Mouse (Mus musculus): ENCODE results near the gene Dip2a. TPM values are rescaled to one million over a fixed set of nuclear protein-coding genes. Genes with fewer than 3 reads are reported as not detected.

Gene Dip2a
- polyA plus RNA-seq, 1 experiment from 2014 or later = 4.0 TPM

DNA sequence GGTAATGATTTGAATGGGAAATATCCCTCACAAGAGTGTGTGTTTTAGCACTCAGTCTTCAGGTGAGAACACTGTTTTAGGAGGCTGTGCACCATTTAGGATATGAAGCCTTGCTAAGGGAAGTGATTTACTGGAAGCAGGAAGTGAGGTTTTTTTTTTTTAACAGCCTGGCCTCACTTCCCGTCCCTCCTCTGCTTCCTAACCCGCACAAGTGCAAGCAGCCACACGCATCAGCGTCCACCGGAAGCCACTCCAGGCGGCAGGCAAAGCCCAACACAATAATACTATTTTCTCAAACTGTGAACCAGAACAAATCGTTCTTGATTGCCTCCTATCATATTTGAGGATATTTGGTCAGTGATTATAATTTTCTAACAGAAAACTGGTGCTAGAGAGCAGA, 6.9 kb upstream of the Dip2a start:
- H3K9me3 ChIP-seq (ENCODE audit: control insufficient read depth, low read length) = no peaks in the 10 kb centered on the region
- H3K36me3 ChIP-seq (ENCODE audit: control insufficient read depth, insufficient read depth, low read length) = peaks cover 29% of the 10 kb centered on the region
- H3K4me3 ChIP-seq (ENCODE audit: low read depth, low read length) = no peak overlapping the region
- 82% methylated on average over 7 of the region's 7 CpGs for WGBS
- DNase-seq (ENCODE audit: low spot score) (no peak), ATAC-seq (ENCODE audit: low FRiP score, low TSS enrichment) (no peak)
- TF ChIP-seq EP300 (optimal IDR thresholded peaks at IDR 0.05) = no peak
- no peak for TF ChIP-seq CTCF (IDR thresholded peaks at IDR 0.05; ENCODE audit: low read depth)
- H3K4me1 ChIP-seq (replicated peaks; ENCODE audit: control insufficient read depth, insufficient read depth) = no peaks in the 10 kb centered on the region
- no peaks in the 10 kb centered on the region for H3K27me3 ChIP-seq (ENCODE audit: control insufficient read depth, insufficient read depth, low read length)
- H3K4me2 ChIP-seq (replicated peaks; ENCODE audit: low read depth) = no peak overlapping the region
- H3K9ac ChIP-seq (ENCODE audit: low read length) = no peak overlapping the region
- H3K27ac ChIP-seq (replicated peaks) = no peak overlapping the region

DNA sequence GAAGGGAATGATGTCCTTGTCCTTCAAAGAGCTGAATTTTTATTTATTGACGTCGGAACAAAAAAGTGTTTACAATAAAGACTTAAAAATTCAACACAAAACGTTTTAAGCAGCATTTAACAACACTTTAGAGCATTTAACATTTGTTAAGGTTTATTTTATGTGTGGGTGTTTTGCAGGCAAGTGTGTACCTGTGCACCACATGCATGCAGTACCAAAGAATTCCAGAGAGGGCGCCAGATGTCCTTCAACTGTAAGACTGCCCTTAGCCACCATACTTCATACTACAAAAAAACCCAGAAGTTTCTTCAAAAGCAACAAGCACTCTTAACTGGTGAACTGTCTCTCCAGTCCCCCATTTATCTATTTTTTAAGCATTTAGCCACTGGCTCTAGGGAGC, 1.5 kb upstream of the Dip2a start:
- TF ChIP-seq CTCF (IDR thresholded peaks at IDR 0.05; ENCODE audit: low read depth) (peak; percentile 76), EP300 (optimal IDR thresholded peaks at IDR 0.05) (no peak)
- no peaks in the 10 kb centered on the region for H3K27me3 ChIP-seq (ENCODE audit: control insufficient read depth, insufficient read depth, low read length)
- H3K4me2 ChIP-seq (replicated peaks; ENCODE audit: low read depth) = peak overlapping the region; percentile 86
- 7% methylated on average over 4 of the region's 4 CpGs for WGBS
- no peak overlapping the region for H3K27ac ChIP-seq (replicated peaks)
- ATAC-seq (ENCODE audit: low FRiP score, low TSS enrichment) (0 out of 2 replicates have a peak, but pooled peaks have one; percentile 48), DNase-seq (ENCODE audit: low spot score) (peak; percentile 86)
- H3K9me3 ChIP-seq (ENCODE audit: control insufficient read depth, low read length) = no peaks in the 10 kb centered on the region
- H3K36me3 ChIP-seq (ENCODE audit: control insufficient read depth, insufficient read depth, low read length) = peaks cover 9% of the 10 kb centered on the region
- H3K9ac ChIP-seq (ENCODE audit: low read length) = no peak overlapping the region
- H3K4me3 ChIP-seq (ENCODE audit: low read depth, low read length) = peak overlapping the region; percentile 95; the same call in 1 of the 2 replicates
- no peaks in the 10 kb centered on the region for H3K4me1 ChIP-seq (replicated peaks; ENCODE audit: control insufficient read depth, insufficient read depth)

DNA sequence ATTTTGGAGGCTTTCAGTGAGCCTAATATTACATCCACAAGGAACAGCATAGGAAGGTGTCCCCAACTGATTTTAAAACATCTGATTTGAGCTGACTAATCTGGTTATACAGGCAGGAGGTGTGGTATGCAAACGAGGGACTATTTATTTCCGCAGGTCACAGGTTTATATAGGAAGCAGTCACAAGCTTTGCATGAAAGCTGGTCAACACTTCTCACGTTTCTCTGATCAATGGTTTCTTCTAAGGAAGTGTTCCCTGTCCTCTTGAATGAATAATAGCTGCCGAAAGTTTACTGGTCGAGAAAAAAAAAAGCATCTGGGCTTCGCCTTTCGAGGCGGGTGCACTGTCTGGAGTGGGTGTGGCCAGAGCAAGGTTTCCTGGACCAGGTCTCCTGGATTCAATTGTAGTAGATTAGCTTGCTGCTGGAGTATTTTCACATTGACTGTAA, 976 bp upstream of the Dip2a start:
- DNase-seq (ENCODE audit: low spot score) (peak; percentile 61), ATAC-seq (ENCODE audit: low FRiP score, low TSS enrichment) (peak; percentile 36; the same call in 1 of the 2 replicates)
- H3K27ac ChIP-seq (replicated peaks) = peak overlapping the region; percentile 86
- no peak overlapping the region for H3K9ac ChIP-seq (ENCODE audit: low read length)
- TF ChIP-seq EP300 (optimal IDR thresholded peaks at IDR 0.05) = no peak
- peak overlapping the region; percentile 95 for H3K4me3 ChIP-seq (ENCODE audit: low read depth, low read length)
- H3K27me3 ChIP-seq (ENCODE audit: control insufficient read depth, insufficient read depth, low read length) = no peaks in the 10 kb centered on the region
- H3K4me2 ChIP-seq (replicated peaks; ENCODE audit: low read depth) = peak overlapping the region; percentile 86
- no peaks in the 10 kb centered on the region for H3K4me1 ChIP-seq (replicated peaks; ENCODE audit: control insufficient read depth, insufficient read depth)
- 6% methylated on average over 8 of the region's 8 CpGs for WGBS
- peaks cover 5% of the 10 kb centered on the region; the same call in 1 of the 2 replicates for H3K36me3 ChIP-seq (ENCODE audit: control insufficient read depth, insufficient read depth, low read length)
- no peaks in the 10 kb centered on the region for H3K9me3 ChIP-seq (ENCODE audit: control insufficient read depth, low read length)

DNA sequence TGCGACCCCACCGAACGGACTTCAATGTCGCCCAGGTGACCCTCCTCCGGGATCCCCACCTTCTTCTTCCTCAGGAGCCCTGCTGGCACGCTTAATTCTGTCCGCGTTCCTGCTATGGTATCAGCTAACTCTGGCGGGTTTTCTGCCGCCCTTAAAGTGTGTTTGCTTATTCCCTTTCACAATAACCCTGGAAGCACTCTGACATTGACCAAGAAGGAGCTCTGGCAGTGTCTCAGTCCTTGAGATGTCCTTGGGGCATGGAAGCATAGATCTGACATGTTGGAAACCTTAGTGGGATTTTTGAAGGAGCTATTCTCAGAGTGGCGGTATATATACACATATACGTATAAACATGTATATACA, 430 bp upstream of the Dip2a start:
- Histone ChIP-seq H3K36me3 (ENCODE audit: control insufficient read depth, insufficient read depth, low read length) (peaks cover 1% of the 10 kb centered on the region; the same call in 1 of the 2 replicates), H3K9ac (ENCODE audit: low read length) (peak overlapping the region; percentile 93), H3K27me3 (ENCODE audit: control insufficient read depth, insufficient read depth, low read length) (no peaks in the 10 kb centered on the region), H3K4me3 (ENCODE audit: low read depth, low read length) (peak overlapping the region; percentile 95), H3K27ac (replicated peaks) (peak overlapping the region; percentile 86), H3K4me2 (replicated peaks; ENCODE audit: low read depth) (peak overlapping the region; percentile 86), H3K4me1 (replicated peaks; ENCODE audit: control insufficient read depth, insufficient read depth) (no peaks in the 10 kb centered on the region), H3K9me3 (ENCODE audit: control insufficient read depth, low read length) (no peaks in the 10 kb centered on the region)
- no peak for DNase-seq (ENCODE audit: low spot score)
- TF ChIP-seq CTCF (IDR thresholded peaks at IDR 0.05; ENCODE audit: low read depth) = no peak
- TF ChIP-seq EP300 (optimal IDR thresholded peaks at IDR 0.05) = no peak
- WGBS = 1% methylated on average over 12 of the region's 12 CpGs
- ATAC-seq (ENCODE audit: low FRiP score, low TSS enrichment) = peak; percentile 41

DNA sequence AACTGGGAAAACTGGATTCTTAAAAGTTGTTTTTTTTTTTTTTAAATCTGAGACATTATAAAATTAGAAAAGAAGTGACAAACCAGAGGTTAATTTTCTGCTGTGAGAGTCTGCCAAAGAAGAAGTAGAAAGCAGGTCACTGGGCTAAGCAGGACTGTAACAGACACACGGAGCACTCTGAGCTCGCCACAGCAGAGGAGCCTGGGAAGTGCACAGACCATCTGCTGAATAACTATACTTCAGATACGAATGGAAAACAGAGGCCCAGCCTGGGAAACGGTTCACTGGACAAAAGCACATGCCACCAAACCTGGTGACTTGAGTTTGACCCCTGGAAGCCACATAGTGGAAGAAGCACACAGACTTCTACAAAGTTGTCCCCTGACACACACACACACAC, 10.7 kb downstream of the Dip2a start:
- DNase-seq (ENCODE audit: low spot score) (no peak), ATAC-seq (ENCODE audit: low FRiP score, low TSS enrichment) (no peak)
- 31% methylated on average over 4 of the region's 4 CpGs for WGBS
- TF ChIP-seq CTCF (IDR thresholded peaks at IDR 0.05; ENCODE audit: low read depth) = no peak
- TF ChIP-seq EP300 (optimal IDR thresholded peaks at IDR 0.05) = no peak
- H3K4me3 ChIP-seq (ENCODE audit: low read depth, low read length) = no peak overlapping the region
- no peak overlapping the region for H3K4me2 ChIP-seq (replicated peaks; ENCODE audit: low read depth)
- H3K9ac ChIP-seq (ENCODE audit: low read length) = no peak overlapping the region
- no peaks in the 10 kb centered on the region for H3K4me1 ChIP-seq (replicated peaks; ENCODE audit: control insufficient read depth, insufficient read depth)
- H3K27ac ChIP-seq (replicated peaks) = no peak overlapping the region
- H3K36me3 ChIP-seq (ENCODE audit: control insufficient read depth, insufficient read depth, low read length) = no peaks in the 10 kb centered on the region
- no peaks in the 10 kb centered on the region for H3K9me3 ChIP-seq (ENCODE audit: control insufficient read depth, low read length)
- no peaks in the 10 kb centered on the region for H3K27me3 ChIP-seq (ENCODE audit: control insufficient read depth, insufficient read depth, low read length)

DNA sequence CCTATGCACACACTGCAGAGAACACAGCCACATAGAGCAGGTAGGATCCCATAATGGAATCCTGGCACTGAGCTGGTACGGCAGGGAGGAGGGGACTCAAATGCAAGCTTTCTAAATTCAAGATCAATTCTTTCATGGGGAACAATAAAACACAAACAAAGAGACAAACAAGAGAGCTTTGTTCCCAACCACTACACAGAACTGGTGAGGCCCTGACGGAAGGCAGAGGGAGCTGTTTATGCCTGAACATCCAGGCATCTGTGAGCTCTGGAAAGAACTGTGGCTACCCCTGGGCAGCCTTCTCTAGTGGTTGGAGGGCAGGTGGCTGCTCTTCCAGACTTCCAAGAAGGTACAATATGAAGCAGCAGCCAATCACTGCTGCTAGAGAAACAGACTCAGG, 13.1 kb downstream of the Dip2a start:
- WGBS = 75% methylated on average over 2 of the region's 2 CpGs
- no peaks in the 10 kb centered on the region for H3K9me3 ChIP-seq (ENCODE audit: control insufficient read depth, low read length)
- DNase-seq (ENCODE audit: low spot score) (no peak), ATAC-seq (ENCODE audit: low FRiP score, low TSS enrichment) (no peak)
- no peaks in the 10 kb centered on the region for H3K4me1 ChIP-seq (replicated peaks; ENCODE audit: control insufficient read depth, insufficient read depth)
- H3K9ac ChIP-seq (ENCODE audit: low read length) = no peak overlapping the region
- H3K4me3 ChIP-seq (ENCODE audit: low read depth, low read length) = no peak overlapping the region
- H3K27ac ChIP-seq (replicated peaks) = no peak overlapping the region
- no peaks in the 10 kb centered on the region for H3K36me3 ChIP-seq (ENCODE audit: control insufficient read depth, insufficient read depth, low read length)
- no peaks in the 10 kb centered on the region for H3K27me3 ChIP-seq (ENCODE audit: control insufficient read depth, insufficient read depth, low read length)
- H3K4me2 ChIP-seq (replicated peaks; ENCODE audit: low read depth) = no peak overlapping the region
- TF ChIP-seq EP300 (optimal IDR thresholded peaks at IDR 0.05) (no peak), CTCF (IDR thresholded peaks at IDR 0.05; ENCODE audit: low read depth) (no peak)
